Mouse (Mus musculus): ENCODE measurements at regions not wholly inside any gene's neighbourhood (a gene's known extent, or its start where the extent isn't known, plus 50 kb on each side); places are given as distances from the start of the nearest gene placed in this dataset.

DNA sequence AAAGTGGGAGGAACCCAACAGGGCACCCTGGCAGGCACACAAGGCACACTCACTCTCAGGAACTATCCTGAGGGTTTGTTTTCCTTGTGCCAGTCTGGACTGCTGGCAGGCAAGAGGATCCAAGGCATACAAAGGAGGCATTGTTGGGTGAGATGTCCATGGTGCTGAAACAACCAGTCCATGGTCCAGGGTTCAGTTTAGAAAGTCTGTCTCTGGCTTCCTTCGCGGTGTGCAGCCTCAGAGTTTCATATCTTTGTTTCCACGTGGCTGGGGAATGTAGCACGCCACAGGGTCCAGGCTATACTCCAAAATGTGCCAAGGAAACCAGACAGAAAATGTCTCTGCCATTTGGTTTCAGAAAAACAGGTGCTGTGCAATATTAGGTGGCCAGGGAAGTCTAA lies 122.6 kb downstream of the Cbln1 start:
- H3K4me3 ChIP-seq (replicated peaks), result no peak overlapping the region
- H3K4me2 ChIP-seq, result no peak overlapping the region
- 72% methylated on average over 4 of the region's 4 CpGs for WGBS
- ATAC-seq (ENCODE audit: low FRiP score), result no peak
- H3K36me3 ChIP-seq, result no peaks in the 10 kb centered on the region
- peaks cover 13% of the 10 kb centered on the region; the same call in 1 of the 2 replicates for H3K4me1 ChIP-seq
- no peaks in the 10 kb centered on the region for H3K9me3 ChIP-seq (replicated peaks)
- no peak overlapping the region for H3K27ac ChIP-seq (replicated peaks)
- no peak overlapping the region for H3K9ac ChIP-seq (replicated peaks)
- no peaks in the 10 kb centered on the region for H3K27me3 ChIP-seq (replicated peaks)

DNA sequence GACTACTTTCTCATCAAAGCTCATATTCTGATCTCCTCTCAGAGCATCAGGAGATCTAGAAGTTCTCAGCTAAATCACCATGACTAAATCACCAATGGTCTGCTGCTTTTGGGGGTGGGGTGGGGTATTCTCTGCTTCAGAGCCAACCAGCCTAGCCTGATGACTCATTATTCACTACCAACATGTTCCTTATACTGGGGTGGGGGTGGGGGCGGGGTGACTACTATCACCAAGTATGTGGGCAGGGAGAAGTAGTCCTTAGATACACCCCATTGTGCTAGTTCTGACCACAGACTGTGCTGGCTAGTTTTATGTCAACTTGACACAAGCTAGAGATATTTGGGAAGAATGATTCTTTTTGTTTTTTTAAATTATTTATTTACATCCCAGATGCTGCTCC lies 143.0 kb downstream of the Cbln1 start:
- 90% methylated on average over 1 of the region's 1 CpGs for WGBS
- H3K4me2 ChIP-seq, result no peak overlapping the region
- no peaks in the 10 kb centered on the region for H3K36me3 ChIP-seq
- H3K4me3 ChIP-seq (replicated peaks), result no peak overlapping the region
- H3K4me1 ChIP-seq, result no peaks in the 10 kb centered on the region
- no peaks in the 10 kb centered on the region for H3K9me3 ChIP-seq (replicated peaks)
- H3K27ac ChIP-seq (replicated peaks), result no peak overlapping the region
- no peak for ATAC-seq (ENCODE audit: low FRiP score)
- H3K9ac ChIP-seq (replicated peaks), result no peak overlapping the region
- no peaks in the 10 kb centered on the region for H3K27me3 ChIP-seq (replicated peaks)

DNA sequence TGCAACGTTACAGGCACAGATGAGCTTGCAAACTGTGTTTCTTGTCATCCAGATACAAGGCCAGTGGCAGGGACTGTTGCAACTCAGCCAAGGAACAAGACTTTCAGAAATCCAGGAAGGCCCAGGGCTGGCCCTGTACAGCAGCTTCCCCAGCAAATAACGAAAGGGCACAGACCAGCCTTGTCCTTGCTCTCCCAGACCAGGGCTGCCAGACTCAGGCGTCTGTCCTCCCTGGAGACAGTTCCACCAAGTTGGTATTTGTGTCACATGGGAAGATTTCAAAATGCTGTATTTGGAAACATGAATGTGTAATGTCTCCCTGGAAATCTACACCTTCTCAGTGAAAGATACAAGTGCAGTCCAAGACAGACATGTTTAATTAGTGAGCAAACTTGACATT lies 157.8 kb downstream of the Cbln1 start:
- ATAC-seq (ENCODE audit: low FRiP score), result no peak
- H3K9ac ChIP-seq (replicated peaks), result no peak overlapping the region
- no peaks in the 10 kb centered on the region for H3K9me3 ChIP-seq (replicated peaks)
- no peak overlapping the region for H3K4me3 ChIP-seq (replicated peaks)
- no peaks in the 10 kb centered on the region for H3K27me3 ChIP-seq (replicated peaks)
- 67% methylated on average over 3 of the region's 3 CpGs for WGBS
- no peak overlapping the region for H3K4me2 ChIP-seq
- H3K36me3 ChIP-seq, result no peaks in the 10 kb centered on the region
- no peak overlapping the region for H3K27ac ChIP-seq (replicated peaks)
- H3K4me1 ChIP-seq, result peaks cover 6% of the 10 kb centered on the region

DNA sequence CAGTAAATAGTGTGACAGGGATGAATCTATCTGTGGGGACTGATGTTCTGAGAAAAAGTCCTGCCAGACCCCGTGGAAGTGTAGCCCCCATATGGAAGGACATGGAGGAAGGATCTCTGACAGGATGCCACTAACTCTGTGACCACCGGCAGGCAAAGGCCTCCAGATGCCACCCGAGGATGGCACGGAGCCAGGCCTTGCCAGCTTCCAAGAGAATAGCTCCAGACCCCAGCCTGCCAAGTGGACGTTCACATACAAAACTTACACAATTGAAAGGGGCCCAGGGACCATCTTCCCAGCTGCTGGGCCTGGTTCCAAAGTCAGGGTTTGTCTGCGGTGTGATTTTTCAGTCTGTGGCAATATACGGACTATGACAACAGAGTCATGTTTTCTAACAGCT lies 161.1 kb downstream of the Cbln1 start:
- Histone ChIP-seq H3K9me3 (replicated peaks) (no peaks in the 10 kb centered on the region), H3K36me3 (no peaks in the 10 kb centered on the region), H3K27ac (replicated peaks) (no peak overlapping the region), H3K4me1 (peaks cover 6% of the 10 kb centered on the region), H3K9ac (replicated peaks) (no peak overlapping the region), H3K27me3 (replicated peaks) (no peaks in the 10 kb centered on the region), H3K4me3 (replicated peaks) (no peak overlapping the region), H3K4me2 (no peak overlapping the region)
- WGBS, result 53% methylated on average over 7 of the region's 7 CpGs
- ATAC-seq (ENCODE audit: low FRiP score), result no peak

DNA sequence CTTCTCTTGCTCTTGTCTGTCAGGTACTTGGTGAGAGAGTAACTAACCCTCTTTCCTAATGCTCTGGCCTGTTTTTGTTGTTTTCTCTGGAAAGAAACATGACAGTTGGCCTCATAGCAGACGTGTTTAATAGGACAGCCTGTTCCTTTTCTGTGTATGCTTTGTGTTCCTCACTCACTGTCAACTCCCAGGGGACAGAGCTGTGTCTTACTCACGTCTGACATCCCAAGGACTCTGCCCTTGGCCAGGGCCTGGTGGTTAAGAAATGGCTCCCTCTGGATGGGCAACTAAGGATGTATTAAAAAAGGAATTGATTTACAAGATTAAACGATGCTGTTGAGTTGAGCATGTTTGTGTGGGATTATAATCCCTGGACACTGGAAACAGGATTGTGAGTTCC lies 164.1 kb downstream of the Cbln1 start:
- Histone ChIP-seq H3K4me3 (replicated peaks) (no peak overlapping the region), H3K9me3 (replicated peaks) (no peaks in the 10 kb centered on the region), H3K36me3 (no peaks in the 10 kb centered on the region), H3K4me2 (no peak overlapping the region), H3K9ac (replicated peaks) (no peak overlapping the region), H3K27me3 (replicated peaks) (no peaks in the 10 kb centered on the region), H3K4me1 (peaks cover 6% of the 10 kb centered on the region), H3K27ac (replicated peaks) (no peak overlapping the region)
- WGBS, result 73% methylated on average over 3 of the region's 3 CpGs
- ATAC-seq (ENCODE audit: low FRiP score), result no peak

DNA sequence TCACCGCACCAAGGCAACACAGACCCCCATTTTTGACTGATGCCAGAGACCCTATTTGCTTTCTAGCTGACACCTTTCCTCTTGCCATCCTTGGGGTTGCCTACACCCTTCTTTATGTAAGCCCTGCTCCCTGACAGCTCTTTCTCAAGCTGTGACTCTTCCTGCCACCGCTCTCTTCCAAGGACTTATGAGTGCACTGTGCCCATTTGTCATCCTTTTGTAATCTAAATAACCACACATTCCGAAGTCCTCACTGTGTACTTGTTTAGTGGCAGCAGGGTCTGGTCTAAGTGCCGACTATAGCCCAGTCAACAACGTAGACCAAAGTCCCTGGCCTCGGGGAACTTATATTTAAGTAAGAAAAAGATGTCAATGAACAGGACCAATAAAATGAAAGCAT lies 167.4 kb downstream of the Cbln1 start:
- no peak overlapping the region for H3K27ac ChIP-seq (replicated peaks)
- H3K4me1 ChIP-seq, result no peaks in the 10 kb centered on the region
- no peak overlapping the region for H3K9ac ChIP-seq (replicated peaks)
- H3K4me3 ChIP-seq (replicated peaks), result no peak overlapping the region
- no peak overlapping the region for H3K4me2 ChIP-seq
- no peaks in the 10 kb centered on the region for H3K9me3 ChIP-seq (replicated peaks)
- WGBS, result 82% methylated on average over 6 of the region's 6 CpGs
- ATAC-seq (ENCODE audit: low FRiP score), result no peak
- H3K36me3 ChIP-seq, result no peaks in the 10 kb centered on the region
- no peaks in the 10 kb centered on the region for H3K27me3 ChIP-seq (replicated peaks)

DNA sequence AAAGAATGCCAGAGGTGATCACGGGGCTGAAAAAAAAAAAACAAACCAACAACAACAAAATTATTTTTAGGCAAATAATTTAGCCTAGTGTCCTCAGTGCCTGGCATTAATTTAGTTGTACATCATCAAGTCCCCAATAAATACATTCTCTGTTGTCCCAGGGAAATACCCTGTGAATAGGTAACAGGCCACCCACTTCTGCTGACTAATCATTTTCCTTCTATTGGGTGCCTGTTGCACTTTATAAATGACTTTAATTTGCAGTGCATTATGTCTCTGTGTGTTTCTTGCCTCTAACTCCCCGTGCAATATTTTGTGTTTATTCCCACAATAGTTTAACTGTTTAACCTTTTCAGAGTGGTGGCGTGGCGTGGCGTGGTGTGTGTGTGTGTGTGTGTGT lies 168.9 kb downstream of the Cbln1 start:
- Histone ChIP-seq H3K4me3 (replicated peaks) (no peak overlapping the region), H3K9me3 (replicated peaks) (no peaks in the 10 kb centered on the region), H3K4me1 (no peaks in the 10 kb centered on the region), H3K27me3 (replicated peaks) (no peaks in the 10 kb centered on the region), H3K36me3 (no peaks in the 10 kb centered on the region), H3K27ac (replicated peaks) (no peak overlapping the region), H3K9ac (replicated peaks) (no peak overlapping the region), H3K4me2 (no peak overlapping the region)
- no peak for ATAC-seq (ENCODE audit: low FRiP score)
- 81% methylated on average over 5 of the region's 5 CpGs for WGBS

DNA sequence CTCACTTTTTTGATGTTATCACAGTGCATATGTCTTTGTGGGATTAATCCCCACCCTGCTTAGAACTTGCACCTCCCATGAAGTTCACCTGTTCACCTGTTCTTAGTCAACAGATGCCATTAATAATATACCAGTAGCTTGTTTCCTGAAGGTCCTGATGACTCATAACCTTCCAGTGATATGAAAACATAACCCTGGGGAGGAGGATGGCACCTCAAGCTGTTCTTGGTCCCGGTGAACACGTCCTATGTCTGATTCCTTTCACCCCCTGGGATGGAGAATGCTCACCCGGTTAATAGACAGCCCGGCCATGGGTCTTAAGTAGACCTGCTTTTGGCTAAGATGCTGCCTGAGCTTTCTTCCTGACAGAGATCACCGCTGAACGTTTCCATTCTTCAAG lies 174.6 kb downstream of the Cbln1 start:
- Histone ChIP-seq H3K4me3 (replicated peaks) (no peak overlapping the region), H3K4me1 (no peaks in the 10 kb centered on the region), H3K27me3 (replicated peaks) (no peaks in the 10 kb centered on the region), H3K36me3 (no peaks in the 10 kb centered on the region), H3K27ac (replicated peaks) (no peak overlapping the region), H3K9ac (replicated peaks) (no peak overlapping the region), H3K4me2 (no peak overlapping the region), H3K9me3 (replicated peaks) (no peaks in the 10 kb centered on the region)
- WGBS, result 87% methylated on average over 6 of the region's 6 CpGs
- no peak for ATAC-seq (ENCODE audit: low FRiP score)

DNA sequence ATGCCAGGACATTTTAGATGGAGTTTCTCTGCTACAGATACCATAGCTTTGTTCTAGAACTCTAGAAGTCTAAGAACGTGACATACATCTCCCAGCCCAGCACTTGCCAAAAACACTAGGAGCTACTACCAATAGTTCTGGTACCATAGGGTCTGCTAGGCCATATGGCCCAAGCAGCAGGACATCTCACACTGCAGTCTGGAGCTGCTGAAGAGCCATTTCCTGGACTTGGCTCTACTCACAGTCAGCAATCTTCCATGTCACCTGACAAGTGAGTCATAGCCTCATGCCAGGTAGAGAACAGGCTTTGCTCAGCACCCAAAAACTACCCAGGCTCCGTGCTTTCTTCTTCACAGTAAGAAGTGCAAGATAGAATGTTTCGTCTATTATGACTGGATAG lies 175.1 kb downstream of the Cbln1 start:
- H3K4me1 ChIP-seq, result no peaks in the 10 kb centered on the region
- no peak overlapping the region for H3K4me3 ChIP-seq (replicated peaks)
- H3K27me3 ChIP-seq (replicated peaks), result no peaks in the 10 kb centered on the region
- no peaks in the 10 kb centered on the region for H3K9me3 ChIP-seq (replicated peaks)
- WGBS, result 91% methylated on average over 3 of the region's 3 CpGs
- no peak overlapping the region for H3K9ac ChIP-seq (replicated peaks)
- no peak for ATAC-seq (ENCODE audit: low FRiP score)
- no peaks in the 10 kb centered on the region for H3K36me3 ChIP-seq
- H3K4me2 ChIP-seq, result no peak overlapping the region
- H3K27ac ChIP-seq (replicated peaks), result no peak overlapping the region

DNA sequence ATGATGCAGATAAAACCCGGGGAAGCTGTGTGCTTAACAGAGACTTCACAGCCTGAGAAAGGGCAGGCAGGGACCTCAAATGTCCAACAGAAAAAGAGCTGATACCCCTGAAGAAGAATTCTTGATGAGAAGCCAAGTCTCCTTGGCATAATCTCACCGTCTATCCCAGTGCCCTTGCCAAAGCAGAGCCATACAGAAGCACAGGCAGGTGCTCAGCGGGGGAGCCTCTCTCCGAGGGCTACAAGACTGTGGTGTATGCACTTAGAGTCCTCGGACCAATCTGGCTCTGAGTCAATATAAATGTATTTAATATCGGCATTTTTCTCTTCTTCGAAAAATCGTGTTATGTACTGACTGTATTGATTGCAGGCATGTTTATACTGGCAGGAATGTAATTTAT lies 186.3 kb downstream of the Cbln1 start:
- Histone ChIP-seq H3K4me1 (peaks cover 10% of the 10 kb centered on the region; the same call in 1 of the 2 replicates), H3K4me3 (replicated peaks) (no peak overlapping the region), H3K36me3 (no peaks in the 10 kb centered on the region), H3K27ac (replicated peaks) (peak overlapping the region; percentile 13; the same call in 1 of the 2 replicates), H3K9ac (replicated peaks) (no peak overlapping the region), H3K27me3 (replicated peaks) (no peaks in the 10 kb centered on the region), H3K4me2 (no peak overlapping the region), H3K9me3 (replicated peaks) (no peaks in the 10 kb centered on the region)
- WGBS, result 63% methylated on average over 8 of the region's 8 CpGs
- ATAC-seq (ENCODE audit: low FRiP score), result no peak; the same call in 1 of the 2 replicates

DNA sequence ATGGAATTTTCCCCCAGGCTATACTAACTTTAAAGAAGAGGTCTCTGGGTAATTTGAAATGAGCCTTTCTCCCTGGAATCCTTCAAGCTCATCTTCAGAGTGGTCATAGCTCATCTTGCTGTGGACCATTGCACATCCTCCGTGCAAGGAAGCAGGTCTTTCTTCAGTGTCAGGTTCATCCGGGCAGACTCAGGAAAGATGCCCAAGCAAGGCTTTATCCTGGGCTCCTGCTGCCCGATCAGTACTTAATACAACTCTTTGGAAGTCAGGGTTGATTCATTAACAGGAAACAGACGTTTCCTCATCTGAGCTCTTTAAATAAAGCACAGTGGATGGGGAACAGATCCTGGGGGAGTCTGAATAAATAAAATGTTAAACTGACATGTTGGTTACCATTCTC lies 188.1 kb downstream of the Cbln1 start:
- Histone ChIP-seq H3K4me3 (replicated peaks) (no peak overlapping the region), H3K36me3 (no peaks in the 10 kb centered on the region), H3K4me2 (no peak overlapping the region), H3K27me3 (replicated peaks) (no peaks in the 10 kb centered on the region), H3K4me1 (peaks cover 10% of the 10 kb centered on the region; the same call in 1 of the 2 replicates), H3K9ac (replicated peaks) (no peak overlapping the region), H3K27ac (replicated peaks) (no peak overlapping the region), H3K9me3 (replicated peaks) (no peaks in the 10 kb centered on the region)
- ATAC-seq (ENCODE audit: low FRiP score), result no peak
- WGBS, result 63% methylated on average over 4 of the region's 4 CpGs

DNA sequence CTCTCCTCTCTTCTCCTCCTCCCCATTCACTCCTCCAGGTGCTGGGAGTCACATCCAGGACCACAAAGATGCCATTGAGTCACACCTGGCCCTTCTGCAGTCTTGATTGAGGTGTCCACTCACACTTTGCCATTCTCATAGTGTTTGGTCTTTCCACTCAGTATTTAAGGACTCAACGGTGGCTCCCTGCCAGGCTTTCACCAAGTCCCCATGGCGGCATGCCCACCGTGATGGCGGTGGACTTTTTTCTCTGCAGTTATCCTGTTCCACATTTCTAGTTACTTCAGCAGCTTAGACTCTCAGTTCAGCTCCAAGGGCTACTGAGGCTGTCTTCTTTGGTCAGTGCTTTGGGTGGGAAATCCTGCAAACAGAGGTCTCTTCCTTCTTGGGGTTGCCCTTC lies 189.9 kb downstream of the Cbln1 start:
- Histone ChIP-seq H3K4me3 (replicated peaks) (no peak overlapping the region), H3K27me3 (replicated peaks) (no peaks in the 10 kb centered on the region), H3K4me2 (no peak overlapping the region), H3K9me3 (replicated peaks) (no peaks in the 10 kb centered on the region), H3K4me1 (peaks cover 10% of the 10 kb centered on the region; the same call in 1 of the 2 replicates), H3K9ac (replicated peaks) (no peak overlapping the region), H3K36me3 (no peaks in the 10 kb centered on the region), H3K27ac (replicated peaks) (no peak overlapping the region)
- no peak for ATAC-seq (ENCODE audit: low FRiP score)
- WGBS, result 93% methylated on average over 4 of the region's 4 CpGs

DNA sequence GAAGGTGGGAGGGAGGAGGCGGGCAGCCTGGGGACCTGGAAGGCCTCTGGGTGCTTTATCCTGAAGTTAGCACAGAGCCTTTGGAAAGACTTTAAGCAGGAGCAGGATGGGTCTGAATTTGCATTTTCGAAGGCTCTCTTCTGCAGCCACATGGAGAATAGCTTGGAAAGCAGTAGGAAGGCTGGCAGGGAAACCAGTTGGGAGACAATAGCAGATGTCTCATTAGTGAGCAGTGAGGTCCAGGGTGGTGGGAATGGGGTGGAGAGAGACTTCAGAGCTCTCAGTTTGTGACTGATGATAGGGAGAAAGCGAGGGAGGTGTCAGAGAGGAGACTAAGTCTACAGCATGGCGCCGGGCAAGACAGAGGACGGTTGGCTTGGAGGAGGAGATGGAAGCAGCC lies 199.1 kb downstream of the Cbln1 start:
- H3K4me1 ChIP-seq, result peaks cover 11% of the 10 kb centered on the region; the same call in 1 of the 2 replicates
- 75% methylated on average over 6 of the region's 6 CpGs for WGBS
- H3K36me3 ChIP-seq, result no peaks in the 10 kb centered on the region
- no peak for ATAC-seq (ENCODE audit: low FRiP score)
- H3K4me3 ChIP-seq (replicated peaks), result no peak overlapping the region
- H3K9ac ChIP-seq (replicated peaks), result no peak overlapping the region
- H3K27ac ChIP-seq (replicated peaks), result no peak overlapping the region
- no peak overlapping the region for H3K4me2 ChIP-seq
- no peaks in the 10 kb centered on the region; the same call in 1 of the 2 replicates for H3K9me3 ChIP-seq (replicated peaks)
- no peaks in the 10 kb centered on the region for H3K27me3 ChIP-seq (replicated peaks)
